Mouse (Mus musculus) embryonic stem cell, embryonic (primary cell): Measurements from ENCODE around the gene Serpini1.
"Not testable (repeated sequence)": the region's sequence is repeated elsewhere in the genome, so short reads cannot be mapped to it uniquely, and the experiment has no call there.

ENCODE experiments used
- CTCF ChIA-PET, 4 experiments: fragments of 300-600 bp in 2 of 4; fragments of 350-600 bp in 2 of 4; sonication (Branson Sonifier 250); formaldehyde crosslinking; loops; one replicate each; lab custom pipeline; 2022; ENCODE audit warnings: inconsistent platforms in 2 of 4; lab: Charles Lee
- POLR2A ChIA-PET, 4 experiments: fragments of 300-600 bp in 2 of 4; fragments of 350-600 bp in 2 of 4; sonication (Branson Sonifier 250); formaldehyde crosslinking; loops; one replicate each; lab custom pipeline; 2022; ENCODE audit warnings: antibody characterized with exemption in 4 of 4, inconsistent platforms in 1 of 4; lab: Charles Lee

Serpini1 gene

DNA sequence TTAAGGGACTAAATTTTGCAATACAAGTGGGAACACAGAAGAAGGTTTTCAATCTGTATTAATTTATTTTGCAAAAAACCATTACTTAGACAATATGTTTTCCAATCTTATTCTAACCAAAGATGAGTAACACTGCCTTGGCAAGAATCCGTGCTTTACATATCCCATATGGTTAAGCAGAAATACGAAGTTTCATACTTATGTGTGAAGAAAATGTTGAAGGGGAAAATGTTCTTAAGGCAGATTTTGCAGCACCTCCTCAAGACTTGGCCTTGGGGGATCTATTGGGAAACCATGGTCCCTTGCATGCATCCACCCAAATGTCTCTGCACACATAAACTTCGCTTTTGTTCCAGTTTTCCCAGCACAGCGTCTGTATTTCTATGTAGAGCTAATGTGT is 27.6 kb downstream of the Serpini1 start:
- CTCF ChIA-PET: no interaction called here
- POLR2A ChIA-PET: interaction anchor here in 2 of 4 experiments (1.1 to 1.3 kb wide), 2 partner anchors 27 to 28 kb away, joined by 4 read pairs; partner anchors contain the start of gene Serpini1 (in 2 of the 2)

- POLR2A ChIA-PET: no interaction called here
- CTCF ChIA-PET: no interaction called here
Observed at GRCm38 (mm10) chr3:75611019-75611418, 53.7 kb downstream of the Serpini1 start.

DNA sequence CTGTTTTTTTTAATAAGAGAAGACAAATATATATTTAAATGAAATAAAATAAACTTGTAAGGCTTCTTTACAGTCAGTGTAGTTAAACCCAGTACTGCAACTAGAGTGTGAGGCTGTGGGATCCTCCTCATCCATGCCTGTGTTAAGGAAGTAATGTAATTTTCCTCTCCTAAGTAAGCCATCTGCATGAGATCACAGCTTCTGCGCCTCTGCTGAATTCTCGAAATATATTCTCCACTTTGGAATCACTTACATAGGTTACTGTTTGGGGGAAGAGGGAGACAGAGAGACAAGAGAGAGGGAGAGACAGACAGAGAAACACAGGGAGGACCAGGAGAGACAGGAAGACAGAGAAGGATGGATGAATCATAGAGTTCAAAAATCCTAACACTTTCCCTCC is 67.3 kb downstream of the Serpini1 start:
- ChIA-PET POLR2A (interaction anchor here in 1 of 4 experiments (0.5 to 1.6 kb wide), 2 partner anchors 27 to 128 kb away, joined by 3 to 4 read pairs; no protein-coding TSS in a partner anchor), CTCF (no interaction called here)

- ChIA-PET CTCF (interaction anchor here in 1 of 4 experiments (0.7 kb wide), 1 partner anchor 52 kb away, joined by 3 read pairs; no protein-coding TSS in a partner anchor), POLR2A (interaction anchor here in 2 of 4 experiments (0.6 to 2.1 kb wide), 4 partner anchors 12 to 1869 kb away, joined by 3 to 9 read pairs (median 4); no protein-coding TSS in a partner anchor)
Observed at GRCm38 (mm10) chr3:75630988-75631615, 73.8 kb downstream of the Serpini1 start.

DNA sequence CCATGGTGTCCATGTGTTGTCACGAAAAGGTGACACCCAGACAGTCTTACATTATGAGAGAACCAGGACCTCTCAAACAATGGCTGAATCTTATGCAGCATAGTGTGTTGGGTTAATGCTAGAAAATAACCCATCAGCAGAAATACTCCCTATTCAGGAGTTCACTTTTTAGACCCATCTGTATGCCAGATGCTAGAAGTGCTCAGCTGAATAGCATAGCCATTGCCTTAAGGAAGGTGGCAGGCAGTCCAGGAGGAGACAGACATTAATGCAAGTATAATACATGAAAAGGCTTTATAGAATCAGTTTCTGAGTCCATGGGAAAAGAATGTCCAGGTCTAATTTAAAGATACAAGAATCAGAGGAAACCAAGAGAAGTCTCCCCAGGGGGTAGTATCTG is 75.9 kb downstream of the Serpini1 start:
- CTCF ChIA-PET: no interaction called here
- POLR2A ChIA-PET: interaction anchor here in 1 of 4 experiments (1.1 to 1.6 kb wide), 2 partner anchors 15 to 18 kb away, joined by 3 to 6 read pairs; no protein-coding TSS in a partner anchor

DNA sequence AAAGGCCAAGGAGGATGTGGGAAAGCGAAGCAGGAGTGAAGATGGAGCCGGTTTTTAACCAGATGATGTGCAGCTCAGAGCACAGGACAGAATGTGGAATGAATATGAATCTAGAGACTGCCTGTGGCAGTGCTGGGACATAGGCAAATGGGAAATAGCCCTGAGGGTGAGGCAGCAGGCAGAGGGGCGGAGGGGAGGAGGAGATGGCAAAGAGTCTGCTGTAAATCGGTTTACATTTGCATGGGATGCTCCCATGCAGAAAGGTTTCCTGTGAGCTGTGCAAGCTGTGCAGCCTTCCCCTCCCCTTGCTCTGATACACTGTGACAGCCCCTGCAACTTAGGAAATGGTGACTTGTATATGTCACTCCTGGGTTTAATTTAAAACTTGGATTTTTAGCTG is 76.3 kb downstream of the Serpini1 start:
- ChIA-PET CTCF (no interaction called here), POLR2A (interaction anchor here in 1 of 4 experiments (1.1 to 1.6 kb wide), 2 partner anchors 14 to 18 kb away, joined by 3 to 6 read pairs; no protein-coding TSS in a partner anchor)

DNA sequence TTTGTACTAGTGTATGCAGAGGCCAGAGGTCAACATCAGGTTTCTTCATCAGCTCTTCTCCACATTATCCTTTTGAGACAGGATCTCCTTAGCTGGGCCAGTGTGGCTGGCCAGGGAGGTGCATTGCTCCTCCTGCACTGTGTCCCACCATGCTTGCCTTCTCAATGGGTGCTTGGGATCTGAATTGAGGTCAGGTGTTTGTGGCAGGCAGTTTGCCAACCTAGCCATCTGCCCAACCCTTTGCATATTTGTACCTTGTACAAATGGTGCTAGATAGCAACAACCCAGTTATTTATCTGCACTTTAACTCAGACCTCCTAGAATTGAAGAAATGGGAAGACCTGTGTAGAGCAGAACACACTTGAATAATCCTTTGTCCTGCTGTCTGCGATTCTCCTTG is 78.3 kb downstream of the Serpini1 start:
- ChIA-PET CTCF (interaction anchor here in 1 of 4 experiments (0.6 kb wide), 1 partner anchor 57 kb away, joined by 9 read pairs; no protein-coding TSS in a partner anchor), POLR2A (interaction anchor here in 2 of 4 experiments (0.6 to 7.4 kb wide), 3 partner anchors 14 to 150 kb away, joined by 5 to 51 read pairs (median 8); no protein-coding TSS in a partner anchor)

DNA sequence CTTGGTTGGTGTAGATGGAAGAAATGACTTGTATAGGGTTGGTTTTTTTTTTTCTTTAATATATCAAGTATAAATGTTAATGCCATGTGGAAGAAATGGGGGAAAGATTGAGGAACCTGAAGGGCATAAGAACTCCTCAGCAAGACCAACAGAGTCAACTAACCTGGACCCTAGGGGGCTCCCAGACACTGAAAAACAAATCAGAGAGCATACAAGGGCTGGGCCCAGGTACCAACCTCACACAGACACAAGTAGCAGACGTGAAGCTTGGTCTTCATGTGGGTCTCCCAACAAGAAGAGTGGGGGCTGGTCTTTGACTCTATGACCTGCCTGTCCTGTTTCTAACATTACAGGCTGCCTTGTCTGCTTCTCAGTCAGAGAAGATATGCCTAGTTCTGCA is 82.2 kb downstream of the Serpini1 start:
- CTCF ChIA-PET: interaction anchor here in 1 of 4 experiments (0.7 kb wide), 1 partner anchor 8 kb away, joined by 3 read pairs; no protein-coding TSS in a partner anchor
- POLR2A ChIA-PET: interaction anchor here in 3 of 4 experiments (0.7 to 7.4 kb wide), 3 partner anchors 8 to 11 kb away, joined by 3 to 51 read pairs (median 5); no protein-coding TSS in a partner anchor

- ChIA-PET CTCF (interaction anchor here in 3 of 4 experiments (0.5 to 1.5 kb wide), 3 partner anchors 8 to 68 kb away, joined by 3 to 7 read pairs (median 5); no protein-coding TSS in a partner anchor), POLR2A (interaction anchor here (0.6 to 6.5 kb wide), 40 partner anchors 8 to 223 kb away, joined by 3 to 51 read pairs (median 4); partner anchors contain the start of genes Pdcd10 (in 3 of the 4) and Serpini1 (in 3 of the 4))
Observed at GRCm38 (mm10) chr3:75647542-75647941, 90.2 kb downstream of the Serpini1 start.

DNA sequence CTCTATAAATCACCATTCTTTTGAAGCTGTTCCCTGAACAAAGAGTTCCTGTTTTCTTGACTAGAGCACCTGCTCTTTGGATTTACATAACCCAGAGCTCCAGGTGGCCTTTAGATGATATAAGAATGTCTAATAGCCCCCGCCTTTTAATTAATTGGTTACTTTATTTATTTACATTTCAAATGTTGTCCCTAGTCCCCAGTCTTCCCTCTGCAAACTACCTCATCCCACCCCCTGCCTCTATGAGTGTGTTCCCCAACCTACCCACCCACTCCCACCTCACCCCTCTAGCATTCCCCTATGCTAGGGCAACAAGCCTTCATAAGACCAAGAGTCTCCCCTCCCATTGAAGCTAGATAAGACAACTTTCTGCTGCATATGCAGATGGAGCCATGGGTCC is 90.9 kb downstream of the Serpini1 start:
- ChIA-PET POLR2A (interaction anchor here in 3 of 4 experiments (0.6 to 6.5 kb wide), 40 partner anchors 9 to 213 kb away, joined by 3 to 51 read pairs (median 4); partner anchors contain the start of genes Pdcd10 (in 3 of the 3) and Serpini1 (in 3 of the 3)), CTCF (interaction anchor here in 1 of 4 experiments (1.5 kb wide), 1 partner anchor 69 kb away, joined by 5 read pairs; no protein-coding TSS in a partner anchor)

DNA sequence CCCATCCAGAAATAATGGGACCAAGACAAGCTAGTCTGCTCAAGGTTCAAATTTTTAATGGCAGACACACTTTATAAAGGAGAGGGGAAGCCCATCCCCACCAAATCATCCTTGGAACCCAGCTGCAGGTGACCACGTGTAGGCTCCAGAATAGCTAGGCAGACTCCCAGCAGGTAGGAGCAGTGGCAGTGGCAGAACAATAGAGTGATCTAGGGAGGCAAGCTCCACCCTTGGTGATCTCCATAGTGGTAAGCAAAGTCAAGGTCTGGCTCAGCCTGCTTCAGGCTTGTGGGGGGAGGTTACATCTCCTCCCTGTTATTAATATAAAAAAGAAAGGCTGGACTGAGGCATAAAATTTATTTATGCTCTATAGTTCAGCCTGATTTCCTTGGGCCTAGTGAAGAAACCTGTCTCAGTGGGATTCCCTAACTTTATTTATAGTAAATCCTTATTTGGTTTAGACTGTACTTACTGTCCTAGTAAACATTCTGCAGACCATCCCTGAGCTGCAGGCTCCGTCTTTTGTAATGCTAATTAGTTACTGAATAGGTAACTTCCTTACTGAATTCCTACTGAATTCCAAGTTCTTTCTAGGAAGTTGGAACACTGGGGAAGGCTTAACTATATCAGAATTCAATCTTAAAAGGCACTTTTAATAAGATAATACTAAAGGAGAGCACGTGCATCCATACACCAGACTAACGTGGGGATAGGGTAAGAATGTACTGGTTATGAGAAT is 93.2 kb downstream of the Serpini1 start:
- CTCF ChIA-PET: interaction anchor here in 2 of 4 experiments (0.6 kb wide), 2 partner anchors 70 to 211 kb away, joined by 3 to 6 read pairs; no protein-coding TSS in a partner anchor

GRCm38 (mm10) chr3:75651603-75652115 is 94.3 kb downstream of the Serpini1 start:
- ChIA-PET POLR2A (interaction anchor here in 3 of 4 experiments (0.7 to 6.5 kb wide), 43 partner anchors 8 to 305 kb away, joined by 3 to 63 read pairs (median 4); partner anchors contain the start of genes Pdcd10 (in 3 of the 3), Serpini1 (in 3 of the 3) and Golim4 (in 1 of the 3)), CTCF (no interaction called here)

More for the DNA sequence above, 93.2 kb downstream of the Serpini1 start:
- POLR2A ChIA-PET: interaction anchor here in 3 of 4 experiments (0.6 to 6.5 kb wide), 43 partner anchors 8 to 306 kb away, joined by 3 to 63 read pairs (median 5); partner anchors contain the start of genes Pdcd10 (in 3 of the 3), Serpini1 (in 3 of the 3) and Golim4 (in 1 of the 3)

DNA sequence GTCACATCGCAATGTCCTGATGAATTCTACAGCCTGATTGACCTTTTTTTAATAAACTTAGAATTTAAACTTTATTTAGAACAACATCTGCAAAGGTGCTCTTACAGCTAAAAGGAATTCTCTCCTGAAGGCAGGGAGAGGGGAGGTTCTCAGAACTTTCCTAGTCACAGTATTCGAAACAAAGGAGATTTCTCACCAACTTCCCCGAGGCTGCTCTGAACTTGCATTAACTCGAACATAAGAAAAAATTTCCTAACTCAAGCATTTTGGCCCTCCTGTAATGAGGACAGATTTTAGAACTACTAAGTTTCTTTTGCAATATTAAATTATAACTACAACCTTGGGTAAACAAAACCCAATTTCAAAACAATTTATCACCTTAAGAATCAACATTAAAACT is 96.6 kb downstream of the Serpini1 start:
- CTCF ChIA-PET: not testable (repeated sequence)
- POLR2A ChIA-PET: interaction anchor here in 3 of 4 experiments (0.6 to 2.7 kb wide), 18 partner anchors 8 to 375 kb away, joined by 3 to 25 read pairs (median 4); partner anchors contain the start of genes Serpini1 (in 2 of the 3), Gm29133 (in 1 of the 3) and Pdcd10 (in 1 of the 3)

DNA sequence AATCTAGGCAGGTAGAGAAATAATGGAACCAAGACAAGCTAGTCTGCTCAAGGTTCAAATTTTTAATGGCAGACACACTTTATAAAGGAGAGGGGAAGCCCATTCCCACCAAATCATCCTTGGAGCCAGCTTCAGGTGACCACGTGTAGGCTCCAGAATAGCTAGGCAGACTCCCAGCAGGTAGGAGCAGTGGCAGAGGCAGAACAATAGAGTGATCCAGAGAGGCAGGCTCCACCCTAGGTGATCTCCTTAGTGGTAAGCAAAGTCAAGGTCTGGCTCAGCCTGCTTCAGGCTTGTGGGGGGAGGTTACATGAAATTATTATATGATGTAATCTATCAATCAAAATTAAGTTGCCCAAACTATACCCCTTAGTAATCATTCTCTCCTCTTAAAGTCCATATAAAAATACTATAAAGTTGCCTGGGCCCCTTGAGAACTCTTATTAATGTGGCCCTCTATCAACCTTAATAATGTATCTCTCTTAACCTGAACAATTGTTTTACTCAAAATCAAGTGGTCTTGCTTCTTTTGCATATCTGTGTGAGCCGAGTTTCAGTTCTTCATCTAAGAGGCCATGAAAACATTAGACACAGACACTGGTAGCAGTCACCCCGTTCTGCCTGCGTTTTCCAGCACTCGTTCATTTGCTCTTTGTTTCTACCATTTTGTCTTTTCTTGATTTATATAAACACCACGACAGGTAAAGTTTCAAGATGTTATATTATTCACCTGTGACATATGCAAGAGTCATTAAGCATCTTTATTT is 98.4 kb downstream of the Serpini1 start:
- POLR2A ChIA-PET: interaction anchor here in 2 of 4 experiments (0.6 to 2.7 kb wide), 16 partner anchors 8 to 186 kb away, joined by 3 to 25 read pairs (median 4); partner anchors contain the start of gene Serpini1 (in 1 of the 2)
- CTCF ChIA-PET: no interaction called here

- CTCF ChIA-PET: no interaction called here
- POLR2A ChIA-PET: interaction anchor here in 1 of 4 experiments (0.9 kb wide), 1 partner anchor 17 kb away, joined by 3 read pairs; no protein-coding TSS in a partner anchor
Observed at GRCm38 (mm10) chr3:75666962-75667361, 109.6 kb downstream of the Serpini1 start.

- CTCF ChIA-PET: interaction anchor here in 2 of 4 experiments (0.5 to 0.6 kb wide), 2 partner anchors 23 to 179 kb away, joined by 4 to 7 read pairs; no protein-coding TSS in a partner anchor
Observed at GRCm38 (mm10) chr3:75670425-75670824, 113.1 kb downstream of the Serpini1 start.

GRCm38 (mm10) chr3:75682881-75683280 is 125.5 kb downstream of the Serpini1 start:
- POLR2A ChIA-PET: no interaction called here
- CTCF ChIA-PET: no interaction called here

More at GRCm38 (mm10) chr3:75670425-75670824, 113.1 kb downstream of the Serpini1 start:
- POLR2A ChIA-PET: interaction anchor here in 3 of 4 experiments (0.8 to 2.5 kb wide), 7 partner anchors 15 to 22 kb away, joined by 3 to 12 read pairs (median 4); no protein-coding TSS in a partner anchor
